Mouse (Mus musculus): Measurements from ENCODE around the gene Trappc2.

DNA sequence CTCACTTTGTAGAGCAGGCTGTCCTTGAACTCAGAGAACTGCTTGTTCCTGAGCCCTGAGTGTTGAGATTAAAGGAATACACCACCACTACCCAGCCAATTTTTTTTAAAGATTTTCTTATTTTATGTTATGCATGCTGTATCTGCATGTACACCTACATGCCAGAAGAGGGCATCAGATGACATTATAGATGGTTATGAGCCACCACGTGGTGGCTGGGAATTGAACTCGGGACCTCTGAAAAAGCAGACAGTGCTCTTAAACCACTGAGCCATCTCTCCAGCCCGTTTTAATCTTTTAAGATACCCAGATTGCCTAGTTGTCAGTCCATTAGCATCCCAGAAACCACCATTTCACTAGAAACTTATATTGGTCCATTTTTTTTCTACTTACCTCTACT is 14.0 kb downstream of the Trappc2 start:
- TF ChIP-seq GATA1 (IDR thresholded peaks at IDR 0.05; ENCODE audit: borderline replicate concordance, low read length) (no peak), FLI1 (IDR thresholded peaks at IDR 0.05; ENCODE audit: low read length) (no peak)

Data from megakaryocyte, embryonic 14.5 days (primary cell).